Mouse (Mus musculus) spleen, postnatal 10 days (tissue): Measurements from ENCODE around the gene Cpne6.
A peak's percentile ranks its signal among the peaks of the same experiment; 100 is the strongest.

Experiments used
- DNase-seq, 2 experiments: peaks; one replicate each; pipeline ENCODE4 v3.0.0; 2021 to 2022; ENCODE audit warnings: low spot score in 2 of 2

Gene Cpne6

GRCm38 (mm10) chr14:55497449-55497821 lies 12.8 kb upstream of the Cpne6 start:
- peak; percentile 89 to 92 for DNase-seq

- no peak for DNase-seq
Observed at GRCm38 (mm10) chr14:55505612-55506011, 4.6 kb upstream of the Cpne6 start.

- DNase-seq, result no peak
Observed at GRCm38 (mm10) chr14:55507801-55508200, 2.4 kb upstream of the Cpne6 start.

DNA sequence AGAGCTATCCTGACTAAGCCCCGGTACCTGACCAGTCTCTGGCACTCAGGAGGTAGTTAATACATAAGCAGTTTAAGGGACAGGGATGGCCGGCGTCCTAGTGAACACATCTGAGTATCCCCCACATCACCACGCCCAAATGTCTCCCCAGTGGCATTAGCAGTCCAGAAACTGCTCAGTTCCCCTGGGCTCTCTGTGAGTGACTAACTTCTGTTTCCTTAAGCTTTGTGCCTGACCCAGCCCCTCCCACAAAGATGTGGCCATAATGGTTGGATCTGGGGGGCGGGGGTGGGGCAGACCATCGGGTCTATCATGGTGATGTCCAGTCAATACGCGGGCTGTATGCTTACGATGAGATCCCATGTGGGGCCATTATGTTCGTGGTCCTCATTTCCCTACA lies 705 bp upstream of the Cpne6 start:
- DNase-seq, result no peak

DNA sequence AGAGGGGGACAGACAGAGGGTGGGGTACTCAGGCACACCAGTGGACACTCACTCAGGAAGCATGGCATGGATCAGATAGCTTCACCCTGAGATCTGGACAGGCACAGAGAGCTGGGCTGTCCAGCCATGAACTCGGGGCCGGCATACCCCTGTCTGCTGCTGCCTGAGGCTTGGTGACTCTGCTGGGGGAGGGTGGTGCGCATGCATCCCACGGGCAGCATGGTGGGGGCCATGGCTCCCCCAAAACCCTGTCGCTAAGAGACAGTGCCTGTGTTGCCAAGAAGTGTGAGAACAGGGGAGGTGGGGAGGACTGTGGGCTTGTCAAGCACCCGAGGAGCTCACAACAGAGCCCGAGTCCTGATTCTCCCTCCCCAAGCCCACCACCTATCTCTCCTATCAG lies 792 bp downstream of the Cpne6 start:
- no peak for DNase-seq

DNA sequence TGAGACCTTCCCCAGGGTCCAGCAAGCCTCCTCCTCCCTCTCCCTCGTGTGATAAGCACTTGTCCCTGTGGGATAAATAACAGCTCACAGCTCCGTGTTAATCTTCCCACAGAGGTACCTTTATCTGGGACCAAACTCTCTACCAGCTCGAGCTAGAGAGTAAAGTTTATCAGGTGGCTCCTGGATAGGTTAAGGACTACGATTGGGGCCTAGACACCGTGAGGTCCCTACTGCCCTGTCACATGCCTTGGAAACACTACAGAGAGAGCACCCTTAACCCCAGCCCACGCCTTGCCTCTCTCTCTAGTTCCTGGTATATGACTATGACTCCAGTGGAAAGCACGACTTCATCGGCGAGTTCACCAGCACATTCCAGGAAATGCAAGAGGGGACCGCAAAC lies 3.7 kb downstream of the Cpne6 start:
- DNase-seq, result no peak

GRCm38 (mm10) chr14:55515846-55516245 lies 5.6 kb downstream of the Cpne6 start:
- no peak for DNase-seq

- no peak for DNase-seq
Observed at GRCm38 (mm10) chr14:55518897-55519296, 8.7 kb downstream of the Cpne6 start.

- DNase-seq, result no peak
Observed at GRCm38 (mm10) chr14:55519604-55520003, 9.4 kb downstream of the Cpne6 start.

GRCm38 (mm10) chr14:55520451-55521361 lies 10.5 kb downstream of the Cpne6 start:
- DNase-seq, result no peak

DNA sequence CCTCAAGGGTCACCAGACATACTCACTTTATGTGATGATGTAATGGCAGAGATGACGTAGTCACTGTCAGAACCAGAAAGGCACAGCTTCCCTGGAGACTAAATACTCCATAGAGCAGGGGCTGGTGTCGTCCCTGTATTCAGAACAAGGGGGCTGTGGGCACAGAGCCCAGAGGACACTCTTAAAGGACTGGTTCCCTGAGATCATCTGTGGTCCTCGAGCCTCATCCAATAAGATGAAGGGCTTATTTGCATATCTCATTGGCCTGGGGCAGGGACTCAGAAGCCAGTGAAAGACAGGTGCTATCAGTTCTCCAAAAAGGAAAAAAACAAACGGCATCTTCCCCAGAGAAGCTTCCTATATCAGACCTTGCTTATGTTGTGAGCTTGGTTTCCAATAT lies 13.8 kb downstream of the Cpne6 start:
- no peak for DNase-seq

DNA sequence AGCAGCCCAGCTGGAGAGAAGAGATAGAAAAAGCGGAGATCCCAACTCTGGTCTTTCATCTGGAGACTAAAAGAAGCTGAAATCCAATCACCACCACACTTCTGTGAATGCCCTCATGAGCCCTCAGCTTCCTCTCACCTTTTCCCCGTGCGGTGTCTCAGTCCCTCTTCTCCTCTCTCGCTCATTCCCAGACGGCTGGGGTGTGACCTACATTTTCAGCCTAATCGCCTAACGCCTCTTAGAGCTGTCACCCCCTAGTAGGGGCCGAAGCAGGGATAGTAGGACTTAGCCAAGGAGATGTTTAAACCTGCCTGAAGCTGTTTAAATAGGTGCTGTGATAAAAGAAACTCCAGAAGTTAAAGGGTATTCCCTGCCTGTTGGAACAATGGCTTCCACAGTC lies 14.5 kb downstream of the Cpne6 start, which contains the start of gene Nrl:
TSS of gene Nrl (minus strand) at position 197 of the 400 bp plus-strand sequence.
- DNase-seq, result no peak

DNA sequence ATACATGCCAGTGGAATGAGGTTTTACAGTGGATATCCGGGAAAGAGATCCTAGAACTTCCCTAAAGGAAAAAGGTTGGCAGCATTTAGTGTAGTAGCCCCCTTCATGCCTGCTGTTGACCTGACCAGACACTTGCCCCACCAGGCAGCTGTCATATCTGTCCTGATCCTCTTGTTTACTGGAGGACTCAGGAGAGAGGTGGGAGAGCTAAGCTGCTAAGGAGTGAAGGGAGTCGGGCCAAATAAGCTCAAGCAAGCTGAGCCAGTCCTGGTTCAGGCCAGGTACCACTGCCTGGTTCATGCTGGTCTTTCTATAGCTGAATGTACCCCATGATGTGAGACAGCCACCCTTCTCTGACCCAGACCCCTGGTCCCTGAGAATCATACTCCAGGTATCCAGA lies 16.4 kb downstream of the Cpne6 start:
- no peak for DNase-seq

GRCm38 (mm10) chr14:55527940-55528339 lies 17.7 kb downstream of the Cpne6 start:
- DNase-seq, result peak in 1 of 2 experiments; percentile 57

- DNase-seq, result peak; percentile 50 to 75
Observed at GRCm38 (mm10) chr14:55536116-55536745, 26.0 kb downstream of the Cpne6 start.

- DNase-seq, result peak; percentile 87 to 93
Observed at GRCm38 (mm10) chr14:55540067-55540786, 30.0 kb downstream of the Cpne6 start, which contains the start of gene Pck2. Gene Pck2 (plus strand): TSS chr14:55540266.

GRCm38 (mm10) chr14:55540787-55541321 lies 30.6 kb downstream of the Cpne6 start:
- DNase-seq, result peak; percentile 83 to 91

- peak; percentile 54 to 81 for DNase-seq
Observed at GRCm38 (mm10) chr14:55542268-55542667, 32.0 kb downstream of the Cpne6 start.

DNA sequence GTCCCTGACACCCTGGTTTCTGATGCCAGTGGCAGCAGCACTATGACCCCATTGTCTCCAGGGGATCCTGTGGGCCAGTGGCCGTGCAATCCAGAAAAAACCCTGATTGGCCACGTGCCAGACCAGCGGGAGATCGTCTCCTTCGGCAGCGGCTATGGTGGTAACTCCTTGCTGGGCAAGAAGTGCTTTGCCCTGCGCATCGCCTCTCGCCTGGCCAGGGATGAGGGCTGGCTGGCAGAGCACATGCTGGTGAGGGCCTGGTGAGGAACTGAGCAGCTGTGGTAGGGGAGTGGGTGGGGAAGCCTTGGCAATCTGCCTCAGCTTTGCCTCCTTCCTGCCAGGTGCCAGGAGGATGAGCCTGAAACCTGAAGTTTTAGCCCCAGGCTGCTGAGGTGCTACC lies 34.1 kb downstream of the Cpne6 start:
- no peak for DNase-seq

GRCm38 (mm10) chr14:55550191-55550590 lies 39.9 kb downstream of the Cpne6 start:
- DNase-seq, result no peak

GRCm38 (mm10) chr14:55551347-55551746 lies 41.1 kb downstream of the Cpne6 start:
- DNase-seq, result no peak

DNA sequence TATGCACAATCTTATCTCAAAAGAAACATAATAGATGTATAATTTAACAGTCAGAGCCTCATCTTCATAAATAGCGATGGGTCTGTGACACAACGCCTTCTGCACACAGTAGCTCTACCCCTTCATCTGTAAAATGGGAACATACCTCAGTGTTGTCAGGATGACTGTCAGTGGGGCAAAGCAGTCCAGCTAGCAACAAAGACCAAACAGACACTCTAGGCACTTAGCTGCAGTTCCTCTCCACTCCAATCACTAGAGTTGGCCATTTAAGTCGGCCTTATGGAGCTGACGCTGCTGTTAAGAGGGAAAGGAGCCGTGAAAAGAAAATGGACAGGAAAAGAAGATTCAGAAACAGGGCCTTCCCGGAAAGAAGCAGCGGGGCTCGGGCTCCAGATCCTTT lies 41.5 kb downstream of the Cpne6 start:
- DNase-seq, result no peak
